Mouse (Mus musculus) testis, adult 2 months (tissue): ENCODE results near the gene Id3. TPM values are rescaled to one million over a fixed set of nuclear protein-coding genes. Genes with fewer than 3 reads are reported as not detected.
A peak's percentile ranks its signal among the peaks of the same experiment; 100 is the strongest.
"Not testable (repeated sequence)": the region's sequence is repeated elsewhere in the genome, so short reads cannot be mapped to it uniquely, and the experiment has no call there.

Experiments
- H3K27ac ChIP-seq: fragments of 200-500 bp; 2 replicates; pipeline ENCODE4 v1.5.1; 2012; ENCODE audit warnings: low read depth, low read length; ENCODE audit not compliant: control insufficient read depth, insufficient read depth
- H3K27me3 ChIP-seq: fragments of 200-500 bp; 2 replicates; pipeline ENCODE4 v1.6.1; 2012; ENCODE audit warnings: mild to moderate bottlenecking, low read length, moderate library complexity; ENCODE audit not compliant: control insufficient read depth, insufficient read depth
- H3K36me3 ChIP-seq: fragments of 200-500 bp; 2 replicates; pipeline ENCODE4 v1.6.1; 2012; ENCODE audit warnings: mild to moderate bottlenecking, low read length; ENCODE audit not compliant: control insufficient read depth, insufficient read depth
- H3K4me1 ChIP-seq: fragments of 200-500 bp; 2 replicates; pipeline ENCODE4 v1.6.1; 2012; ENCODE audit warnings: low read length; ENCODE audit not compliant: control insufficient read depth, insufficient read depth
- H3K4me3 ChIP-seq: fragments of 200-500 bp; 2 replicates; pipeline ENCODE4 v1.5.1; 2012; ENCODE audit warnings: low read depth, mild to moderate bottlenecking, low read length, moderate library complexity, mixed read lengths; ENCODE audit not compliant: control insufficient read depth
- CTCF ChIP-seq: fragments of 200-500 bp; IDR thresholded peaks from 2 replicates; pipeline ENCODE4 v1.5.1; 2012; ENCODE audit warnings: low read depth, mild to moderate bottlenecking, inconsistent platforms, low read length, moderate library complexity; ENCODE audit not compliant: control insufficient read depth, insufficient read depth, insufficient replicate concordance
- POLR2A ChIP-seq: fragments of 200-500 bp; IDR thresholded peaks from 2 replicates; pipeline ENCODE4 v1.6.1; 2012; ENCODE audit warnings: low read depth, mild to moderate bottlenecking, inconsistent platforms, low read length, moderate library complexity; ENCODE audit not compliant: control insufficient read depth
- polyA plus RNA-seq: library from polyadenylated mRNA; depleted of rRNA; stranded (reverse); fragments of >200 nt; gene quantifications from 2 replicates; pipeline ENCODE4 v1.2.3, GENCODE M21; 2012; rRNA removed

Gene Id3
- polyA plus RNA-seq: 8.0 and 16.8 TPM in 2 replicates

DNA sequence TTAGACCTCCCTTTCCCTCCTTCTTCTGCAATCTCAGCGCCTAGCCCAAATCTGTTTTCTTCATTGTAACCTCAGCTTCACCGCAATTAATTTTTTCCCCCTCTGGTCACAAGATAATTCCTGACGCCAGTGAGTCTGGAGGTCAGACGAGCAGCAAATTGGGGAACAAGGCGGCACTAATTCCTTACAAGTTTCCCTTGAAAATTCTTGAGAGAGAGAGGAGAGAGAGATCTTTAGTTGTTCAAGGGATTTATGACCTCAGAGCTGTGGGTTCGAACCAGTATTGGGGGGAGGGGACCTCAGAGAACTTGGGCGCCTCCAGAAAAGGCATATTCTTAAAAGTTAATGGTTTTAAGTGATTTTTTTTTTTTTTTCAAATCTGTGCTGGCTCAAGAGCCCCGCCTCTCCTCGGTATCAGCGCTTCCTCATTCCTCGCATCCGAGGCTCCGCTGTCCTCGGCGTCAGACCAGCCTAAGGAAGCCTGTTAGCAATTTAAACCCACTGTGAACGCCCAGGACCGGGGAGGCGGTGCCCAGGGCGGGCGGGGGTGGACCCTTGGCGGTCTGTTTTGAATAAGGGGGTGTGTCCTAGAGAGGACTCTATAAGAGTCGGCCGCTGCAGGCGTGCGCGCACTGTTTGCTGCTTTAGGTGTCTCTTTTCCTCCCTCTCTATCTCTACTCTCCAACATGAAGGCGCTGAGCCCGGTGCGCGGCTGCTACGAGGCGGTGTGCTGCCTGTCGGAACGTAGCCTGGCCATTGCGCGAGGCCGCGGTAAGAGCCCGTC is at the start of gene Id3:
TSS of gene Id3 (plus strand) at position 305 of the 784 bp plus-strand sequence.
- Histone ChIP-seq H3K36me3 (no peaks in the 10 kb centered on the region), H3K27ac (peak within 1 kb of the TSS; percentile 47), H3K4me1 (peaks cover 21% of the 10 kb centered on the region), H3K4me3 (peak within 1 kb of the TSS; percentile 76), H3K27me3 (no peaks in the 10 kb centered on the region; the same call in 1 of the 2 replicates)
- TF ChIP-seq CTCF (no peak), POLR2A (peak; percentile 92)

DNA sequence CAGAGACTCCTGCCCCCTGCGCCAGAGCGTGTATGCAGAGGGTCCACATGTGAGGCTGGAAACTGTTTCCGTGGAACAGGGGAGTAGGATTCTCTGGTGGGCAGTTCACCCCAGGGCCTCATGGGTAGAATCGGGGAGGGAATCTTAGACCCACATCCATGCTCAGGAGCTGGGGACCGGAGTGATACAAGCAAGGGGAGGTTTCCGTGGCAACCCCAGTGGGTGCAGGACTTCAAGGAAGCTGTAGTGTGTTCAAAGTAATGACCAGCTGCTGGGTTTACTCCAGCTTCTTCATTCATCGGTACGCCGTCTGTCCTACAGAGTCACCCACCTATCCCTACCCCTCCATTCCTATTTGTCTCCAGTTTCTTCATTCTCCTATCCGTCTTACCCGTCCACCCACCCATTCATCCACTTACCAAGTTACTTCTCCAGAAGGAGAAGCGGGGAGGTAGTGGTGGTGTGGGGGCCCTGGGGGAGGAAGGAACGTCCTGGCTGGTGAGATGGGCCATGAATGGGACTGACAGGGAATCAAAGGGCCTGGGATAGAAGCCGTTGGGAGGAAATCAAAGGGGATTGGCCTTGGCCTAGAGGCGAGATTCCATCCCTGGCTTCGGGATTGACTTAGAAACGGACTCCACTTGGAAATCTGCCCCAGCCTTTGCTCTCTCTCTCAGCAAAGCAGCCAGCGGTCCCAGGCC is 48.6 kb upstream of the Id3 start:
- Histone ChIP-seq H3K27ac (peak overlapping the region; percentile 55; the same call in 1 of the 2 replicates), H3K4me3 (peak overlapping the region; percentile 73), H3K36me3 (no peaks in the 10 kb centered on the region), H3K27me3 (no peaks in the 10 kb centered on the region), H3K4me1 (peaks cover 7% of the 10 kb centered on the region)
- peak; percentile 61 for TF ChIP-seq POLR2A
- no peak for TF ChIP-seq CTCF

GRCm38 (mm10) chr4:136095490-136096105 is 47.7 kb upstream of the Id3 start:
- TF ChIP-seq CTCF (no peak), POLR2A (no peak)
- Histone ChIP-seq H3K27ac (no peak overlapping the region), H3K36me3 (no peaks in the 10 kb centered on the region)

DNA sequence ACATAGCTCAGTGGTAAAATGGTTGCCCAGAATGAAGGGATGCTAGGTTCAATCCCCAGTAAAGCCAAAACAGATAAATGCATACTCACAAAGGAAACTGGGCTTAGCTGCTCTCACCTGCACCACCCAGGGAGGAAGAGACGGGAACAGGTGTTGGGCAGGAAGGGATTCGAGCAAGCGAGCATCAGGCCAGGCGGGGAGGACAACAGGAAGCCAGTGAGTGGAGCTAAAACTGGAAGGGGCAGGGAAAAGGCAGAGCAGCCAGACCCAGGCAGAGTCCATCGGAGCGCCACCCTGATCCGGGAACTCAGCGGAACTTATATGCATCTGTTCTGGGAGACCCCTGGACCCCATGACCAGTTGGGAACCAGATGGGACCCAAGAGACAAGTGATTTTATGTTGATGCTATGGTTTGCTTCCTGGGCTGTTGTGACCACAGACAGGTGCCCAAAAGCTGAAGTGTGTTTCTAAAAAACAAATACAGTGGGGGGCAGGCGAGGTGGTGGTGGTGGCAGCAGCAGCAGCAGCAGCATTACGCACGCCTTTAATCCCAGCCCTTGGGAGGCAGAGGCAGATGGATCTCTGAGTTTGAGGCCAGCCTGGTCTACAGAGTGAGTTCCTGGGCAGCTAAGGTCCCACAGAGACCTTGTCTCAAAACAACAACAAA is 46.7 kb upstream of the Id3 start:
- Histone ChIP-seq H3K27ac (no peak overlapping the region), H3K4me1 (peaks cover 7% of the 10 kb centered on the region), H3K4me3 (no peak overlapping the region), H3K36me3 (no peaks in the 10 kb centered on the region), H3K27me3 (no peaks in the 10 kb centered on the region)
- TF ChIP-seq CTCF (no peak), POLR2A (no peak)

More at GRCm38 (mm10) chr4:136095490-136096105, 47.7 kb upstream of the Id3 start:
- no peaks in the 10 kb centered on the region for H3K27me3 ChIP-seq
- peak overlapping the region; percentile 73 for H3K4me3 ChIP-seq
- peaks cover 7% of the 10 kb centered on the region for H3K4me1 ChIP-seq

GRCm38 (mm10) chr4:136098446-136098845 is 44.9 kb upstream of the Id3 start:
- H3K4me3 ChIP-seq: no peak overlapping the region
- TF ChIP-seq CTCF (no peak), POLR2A (no peak)
- H3K36me3 ChIP-seq: no peaks in the 10 kb centered on the region
- no peaks in the 10 kb centered on the region for H3K27me3 ChIP-seq
- H3K27ac ChIP-seq: no peak overlapping the region
- H3K4me1 ChIP-seq: peaks cover 7% of the 10 kb centered on the region

- no peak overlapping the region for H3K4me3 ChIP-seq
- H3K27ac ChIP-seq: no peak overlapping the region
- H3K4me1 ChIP-seq: peaks cover 11% of the 10 kb centered on the region
- no peaks in the 10 kb centered on the region for H3K27me3 ChIP-seq
- TF ChIP-seq POLR2A (no peak), CTCF (no peak)
- H3K36me3 ChIP-seq: no peaks in the 10 kb centered on the region
Observed at GRCm38 (mm10) chr4:136100396-136101070, 42.8 kb upstream of the Id3 start.

DNA sequence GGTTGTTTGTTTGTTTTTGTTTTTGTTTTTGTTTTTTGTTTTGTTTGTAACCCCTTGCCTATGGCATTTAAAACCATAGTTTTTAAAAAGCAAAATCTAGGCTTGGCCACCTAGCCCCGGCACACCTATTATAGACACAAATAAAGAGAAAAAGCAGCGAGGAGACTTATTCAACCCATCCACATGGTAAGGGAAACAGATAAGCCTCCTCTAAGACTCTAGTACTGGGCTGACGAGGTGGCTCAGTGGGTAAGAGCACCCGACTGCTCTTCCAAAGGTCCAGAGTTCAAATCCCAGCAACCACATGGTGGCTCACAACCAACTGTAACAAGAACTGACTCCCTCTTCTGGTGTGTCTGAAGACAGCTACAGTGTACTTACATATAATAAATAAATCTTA is 41.5 kb upstream of the Id3 start:
- not testable (repeated sequence) for H3K27ac ChIP-seq, H3K4me3 ChIP-seq, H3K4me1 ChIP-seq, H3K36me3 ChIP-seq, H3K27me3 ChIP-seq
